Mouse (Mus musculus) layer of hippocampus, adult 9-10 months (tissue): ENCODE measurements around the gene Acsl5.
A peak's percentile ranks its signal among the peaks of the same experiment; 100 is the strongest.

ENCODE experiments used
- DNase-seq: peaks from one replicate; pipeline ENCODE4 v3.0.0; 2022; ENCODE audit warnings: low spot score

Gene Acsl5

GRCm38 (mm10) chr19:55251383-55252124, at the start of gene Acsl5:
Acsl5 (plus strand) TSS chr19:55251938.
- no peak for DNase-seq

GRCm38 (mm10) chr19:55206482-55207138, 45.1 kb upstream of the Acsl5 start:
- DNase-seq, result peak; percentile 61

GRCm38 (mm10) chr19:55207205-55207604, 44.5 kb upstream of the Acsl5 start:
- DNase-seq, result no peak

- DNase-seq, result no peak
Measured at GRCm38 (mm10) chr19:55207746-55208538, 43.8 kb upstream of the Acsl5 start.

DNA sequence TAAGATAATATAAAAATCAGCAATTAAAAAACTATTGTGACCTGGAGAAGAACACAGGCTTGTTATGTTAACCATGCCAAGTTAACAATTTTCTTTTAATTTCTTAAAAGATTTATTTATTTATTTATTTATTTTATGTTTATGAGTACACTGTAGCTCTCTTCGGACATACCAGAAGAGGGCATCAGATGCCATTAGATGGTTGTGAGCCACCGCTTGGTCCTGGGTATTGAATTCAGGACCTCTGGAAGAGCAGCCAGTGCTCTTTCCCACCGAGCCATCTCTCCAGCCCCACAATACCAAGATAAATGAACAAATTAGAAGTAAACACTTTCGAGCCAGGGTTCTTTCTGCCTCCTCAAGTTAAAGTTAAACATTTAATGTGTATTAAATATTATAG, 43.1 kb upstream of the Acsl5 start:
- no peak for DNase-seq

GRCm38 (mm10) chr19:55209084-55209483, 42.7 kb upstream of the Acsl5 start:
- no peak for DNase-seq

DNA sequence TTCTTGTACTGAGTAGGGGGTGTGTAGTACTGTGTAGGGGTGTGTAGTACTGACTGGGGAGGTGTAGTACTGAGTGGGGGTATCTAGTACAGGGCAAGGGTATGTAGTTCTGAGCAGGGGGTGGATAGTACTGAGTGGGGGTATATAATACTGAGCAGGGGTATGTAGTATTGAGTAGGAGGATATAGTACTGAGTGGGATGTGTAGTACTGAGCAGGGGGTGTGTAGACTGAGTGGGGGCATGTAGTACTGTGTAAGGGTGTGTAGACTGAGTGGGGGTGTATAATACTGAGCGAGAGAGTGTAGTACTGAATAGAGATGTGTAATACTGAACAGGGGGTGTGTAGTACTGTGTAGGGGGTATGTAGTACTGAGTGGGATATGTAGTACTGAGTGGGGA, 40.0 kb upstream of the Acsl5 start:
- DNase-seq, result no peak

GRCm38 (mm10) chr19:55213617-55214340, 38.0 kb upstream of the Acsl5 start:
- DNase-seq, result no peak

DNA sequence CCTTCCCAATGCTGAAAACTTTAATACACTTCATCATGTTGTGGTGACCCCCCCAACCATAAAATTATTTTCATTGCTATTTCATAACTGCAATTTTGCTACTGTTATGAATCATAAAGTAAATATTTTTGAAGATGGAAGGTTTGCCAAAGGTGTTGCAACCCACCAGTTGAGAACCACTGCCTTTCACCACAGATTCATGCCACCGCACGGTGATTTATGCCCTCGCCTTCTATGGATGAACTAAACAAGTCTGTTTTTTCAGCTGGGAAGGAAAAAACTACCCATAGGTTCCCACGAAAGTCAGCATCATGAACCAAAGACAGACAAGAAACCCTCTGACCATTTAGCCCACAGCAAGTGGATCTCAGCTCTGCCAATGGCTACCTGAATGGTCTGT, 34.9 kb upstream of the Acsl5 start:
- no peak for DNase-seq

DNA sequence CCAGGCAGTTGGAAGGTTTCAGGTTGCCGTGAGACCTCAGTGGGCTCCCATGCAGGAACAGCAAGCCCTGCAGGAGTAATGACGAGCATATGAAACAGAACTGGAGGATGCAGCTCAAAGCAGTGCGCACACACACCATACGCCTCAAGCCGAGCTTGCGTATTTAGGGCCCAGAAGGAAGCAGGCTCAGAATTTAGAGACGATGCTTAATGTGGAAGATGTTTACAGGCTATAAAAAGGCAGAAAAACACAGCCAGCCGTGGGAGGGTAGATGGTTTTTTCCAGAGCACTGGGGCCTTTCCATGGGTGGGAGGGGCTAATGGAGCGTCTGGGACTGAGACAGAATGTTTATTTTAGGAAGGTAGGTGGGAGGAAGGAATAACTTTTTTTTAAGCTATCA, 34.4 kb upstream of the Acsl5 start:
- DNase-seq, result peak; percentile 48

DNA sequence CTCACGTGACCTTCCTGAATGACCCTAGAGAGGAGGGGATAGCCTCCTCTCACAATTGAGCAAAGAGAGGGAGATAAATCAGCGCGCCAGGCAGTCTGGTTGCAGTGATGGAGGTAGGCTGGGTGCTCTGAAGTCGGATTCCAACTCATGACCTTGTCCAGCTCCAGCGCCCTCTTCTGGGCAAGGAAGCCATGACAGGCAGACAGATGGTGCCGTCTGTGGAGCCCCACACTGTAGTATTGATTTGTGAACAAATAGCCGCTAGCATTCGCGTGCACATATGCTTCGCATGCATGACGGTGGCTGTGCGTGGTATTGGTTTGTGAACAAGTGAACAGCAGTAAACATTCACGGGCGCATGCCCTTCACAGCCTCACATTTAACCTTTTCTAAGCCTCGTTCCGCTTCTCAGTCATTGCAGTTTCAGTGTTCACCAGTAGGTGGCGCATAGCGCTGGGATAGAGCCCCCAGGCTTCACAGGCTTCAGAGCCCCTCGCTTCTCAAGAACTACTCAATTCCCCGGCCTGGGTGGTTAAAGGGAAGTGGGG, 33.5 kb upstream of the Acsl5 start:
- DNase-seq, result peak; percentile 89

- DNase-seq, result no peak
Measured at GRCm38 (mm10) chr19:55218741-55219221, 33.0 kb upstream of the Acsl5 start.

DNA sequence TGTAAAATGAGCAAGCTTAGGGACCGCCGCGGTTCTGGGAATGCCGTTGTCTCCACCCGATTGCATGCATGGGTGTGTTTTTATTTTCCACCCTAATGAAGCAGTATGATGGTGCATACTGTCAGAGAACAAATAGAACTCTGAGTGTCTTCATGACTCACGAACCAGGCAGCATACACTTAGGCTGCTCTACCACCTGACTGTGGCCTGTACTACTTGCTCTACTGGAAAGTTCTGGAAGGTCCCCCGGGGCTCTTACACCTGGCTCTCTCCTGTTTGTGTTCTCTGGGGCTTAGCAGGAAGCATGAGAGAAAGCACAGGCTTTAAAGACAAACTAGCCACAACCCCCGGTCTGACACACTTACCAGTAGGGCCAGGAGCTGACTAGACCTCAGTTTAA, 32.4 kb upstream of the Acsl5 start:
- no peak for DNase-seq

- no peak for DNase-seq
Measured at GRCm38 (mm10) chr19:55221208-55221607, 30.5 kb upstream of the Acsl5 start.

GRCm38 (mm10) chr19:55222268-55222667, 29.5 kb upstream of the Acsl5 start:
- no peak for DNase-seq

GRCm38 (mm10) chr19:55226621-55227020, 25.1 kb upstream of the Acsl5 start:
- DNase-seq, result no peak

DNA sequence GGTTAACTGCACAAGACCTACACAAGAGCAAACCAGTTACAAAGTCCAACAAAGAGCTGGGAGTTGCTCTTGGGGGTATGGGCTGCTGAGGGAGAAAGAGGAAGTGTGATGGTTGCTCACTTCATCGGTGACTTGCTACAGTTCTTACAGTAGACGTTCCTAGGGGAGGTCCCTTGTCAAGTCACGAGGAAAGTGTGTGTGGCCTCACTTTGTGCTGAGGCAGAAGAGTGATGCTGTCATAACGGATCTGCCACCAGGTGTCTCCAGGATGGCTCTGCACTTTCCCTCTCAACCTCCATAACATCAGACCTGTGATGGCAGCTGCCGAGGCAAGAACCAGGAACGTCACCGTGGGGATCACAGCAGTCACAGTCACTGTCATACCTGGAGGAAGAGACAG, 24.6 kb upstream of the Acsl5 start:
- DNase-seq, result no peak

- DNase-seq, result no peak
Measured at GRCm38 (mm10) chr19:55231081-55231480, 20.7 kb upstream of the Acsl5 start.

DNA sequence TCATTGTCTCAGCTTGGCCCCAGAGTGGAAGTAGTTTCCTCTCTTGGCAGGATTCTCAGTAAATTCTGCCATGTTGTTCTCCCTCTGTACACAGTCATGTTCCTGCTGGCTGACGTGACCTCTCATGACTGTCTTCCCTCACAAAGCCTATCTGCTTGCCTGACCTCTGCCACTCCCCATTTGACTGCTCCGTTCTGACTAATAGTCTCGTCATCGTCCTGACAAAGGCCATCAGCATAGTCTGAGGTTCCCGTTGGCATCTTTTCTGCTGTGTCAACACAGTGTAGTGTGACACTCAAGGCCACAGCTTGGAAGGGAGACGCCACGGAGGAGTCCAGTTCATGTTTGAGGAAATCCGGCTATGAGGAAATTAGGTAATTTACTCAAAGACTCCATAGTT, 19.6 kb upstream of the Acsl5 start:
- DNase-seq, result no peak

- DNase-seq, result no peak
Measured at GRCm38 (mm10) chr19:55236026-55236425, 15.7 kb upstream of the Acsl5 start.

DNA sequence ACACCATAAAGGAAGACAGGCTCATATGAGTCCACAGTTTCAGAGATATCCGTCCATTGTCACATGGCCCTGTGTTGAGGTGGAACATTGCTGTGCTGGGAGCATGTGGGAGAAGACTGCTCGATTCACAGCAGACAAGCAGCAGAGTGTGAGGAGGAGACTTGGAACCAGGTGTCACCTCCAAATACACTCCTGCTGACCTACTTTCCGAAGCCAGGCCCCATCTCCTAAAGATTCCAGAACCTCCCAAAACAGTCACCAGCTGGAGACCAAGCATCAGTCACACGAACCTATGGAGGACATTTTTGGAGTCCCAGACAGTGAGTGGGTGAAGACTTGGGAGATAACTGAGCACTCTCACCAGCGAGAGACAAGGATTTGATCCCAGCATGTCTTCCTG, 15.2 kb upstream of the Acsl5 start:
- no peak for DNase-seq
